Mouse (Mus musculus): ENCODE data around the gene Arvcf. TPM values are rescaled to one million over a fixed set of nuclear protein-coding genes. Genes with fewer than 3 reads are reported as not detected.

Arvcf gene
- total and polyA plus RNA-seq, 2 experiments, result 14.1 to 18.4 TPM

- H3K27me3 ChIP-seq (ENCODE audit: control insufficient read depth, insufficient read depth, low read length), result no peaks in the 10 kb centered on the region
- WGBS, result 7% methylated on average over 28 of the region's 28 CpGs
- H3K9ac ChIP-seq (ENCODE audit: low read depth, low read length), result peak overlapping the region; percentile 76
- TF ChIP-seq CTCF (IDR thresholded peaks at IDR 0.05; ENCODE audit: low read depth, low read length) (no peak), POLR2A (IDR thresholded peaks at IDR 0.05; ENCODE audit: extremely low read depth, insufficient read depth, low read length) (no peak)
- no peaks in the 10 kb centered on the region for H3K79me2 ChIP-seq (ENCODE audit: control insufficient read depth, insufficient read depth, low read length)
- peak overlapping the region; percentile 85 for H3K4me3 ChIP-seq (ENCODE audit: insufficient read depth, low read depth, low read length)
- no peaks in the 10 kb centered on the region for H3K4me1 ChIP-seq (ENCODE audit: control insufficient read depth, insufficient read depth, low read length)
- no peaks in the 10 kb centered on the region for H3K36me3 ChIP-seq (ENCODE audit: control insufficient read depth, insufficient read depth, low read length)
- H3K27ac ChIP-seq (replicated peaks; ENCODE audit: insufficient read depth, low read depth, low read length), result no peak overlapping the region; the same call in 1 of the 2 replicates
- DNase-seq (ENCODE audit: extremely low read depth, low read depth, low spot score), result no peak
Observed at GRCm38 (mm10) chr16:18348601-18349175, 706 bp downstream of the Arvcf start.

GRCm38 (mm10) chr16:18349761-18350325, 1.9 kb downstream of the Arvcf start:
- Histone ChIP-seq H3K9ac (ENCODE audit: low read depth, low read length) (peak overlapping the region; percentile 1; the same call in 1 of the 2 replicates), H3K27ac (replicated peaks; ENCODE audit: insufficient read depth, low read depth, low read length) (no peak overlapping the region), H3K79me2 (ENCODE audit: control insufficient read depth, insufficient read depth, low read length) (no peaks in the 10 kb centered on the region), H3K4me1 (ENCODE audit: control insufficient read depth, insufficient read depth, low read length) (no peaks in the 10 kb centered on the region), H3K27me3 (ENCODE audit: control insufficient read depth, insufficient read depth, low read length) (no peaks in the 10 kb centered on the region), H3K4me3 (ENCODE audit: insufficient read depth, low read depth, low read length) (no peak overlapping the region), H3K36me3 (ENCODE audit: control insufficient read depth, insufficient read depth, low read length) (no peaks in the 10 kb centered on the region)
- WGBS, result 83% methylated on average over 12 of the region's 12 CpGs
- TF ChIP-seq CTCF (IDR thresholded peaks at IDR 0.05; ENCODE audit: low read depth, low read length) (no peak), POLR2A (IDR thresholded peaks at IDR 0.05; ENCODE audit: extremely low read depth, insufficient read depth, low read length) (no peak)
- DNase-seq (ENCODE audit: extremely low read depth, low read depth, low spot score), result no peak

- no peaks in the 10 kb centered on the region for H3K36me3 ChIP-seq (ENCODE audit: control insufficient read depth, insufficient read depth, low read length)
- no peaks in the 10 kb centered on the region for H3K27me3 ChIP-seq (ENCODE audit: control insufficient read depth, insufficient read depth, low read length)
- H3K27ac ChIP-seq (replicated peaks; ENCODE audit: insufficient read depth, low read depth, low read length), result no peak overlapping the region
- H3K4me3 ChIP-seq (ENCODE audit: insufficient read depth, low read depth, low read length), result no peak overlapping the region
- H3K9ac ChIP-seq (ENCODE audit: low read depth, low read length), result no peak overlapping the region
- H3K4me1 ChIP-seq (ENCODE audit: control insufficient read depth, insufficient read depth, low read length), result no peaks in the 10 kb centered on the region
- TF ChIP-seq POLR2A (IDR thresholded peaks at IDR 0.05; ENCODE audit: extremely low read depth, insufficient read depth, low read length) (no peak), CTCF (IDR thresholded peaks at IDR 0.05; ENCODE audit: low read depth, low read length) (peak; percentile 78)
- no peak for DNase-seq (ENCODE audit: extremely low read depth, low read depth, low spot score)
- whole genome bisulfite sequencing, result 59% methylated on average over 5 of the region's 5 CpGs
- no peaks in the 10 kb centered on the region for H3K79me2 ChIP-seq (ENCODE audit: control insufficient read depth, insufficient read depth, low read length)
Observed at GRCm38 (mm10) chr16:18351313-18352055, 3.5 kb downstream of the Arvcf start.

GRCm38 (mm10) chr16:18353106-18353505, 5.1 kb downstream of the Arvcf start:
- Histone ChIP-seq H3K27ac (replicated peaks; ENCODE audit: insufficient read depth, low read depth, low read length) (no peak overlapping the region), H3K4me1 (ENCODE audit: control insufficient read depth, insufficient read depth, low read length) (no peaks in the 10 kb centered on the region), H3K9ac (ENCODE audit: low read depth, low read length) (no peak overlapping the region), H3K36me3 (ENCODE audit: control insufficient read depth, insufficient read depth, low read length) (no peaks in the 10 kb centered on the region), H3K27me3 (ENCODE audit: control insufficient read depth, insufficient read depth, low read length) (no peaks in the 10 kb centered on the region), H3K79me2 (ENCODE audit: control insufficient read depth, insufficient read depth, low read length) (no peaks in the 10 kb centered on the region), H3K4me3 (ENCODE audit: insufficient read depth, low read depth, low read length) (no peak overlapping the region)
- no peak for DNase-seq (ENCODE audit: extremely low read depth, low read depth, low spot score)
- TF ChIP-seq CTCF (IDR thresholded peaks at IDR 0.05; ENCODE audit: low read depth, low read length), result no peak
- no peak for TF ChIP-seq POLR2A (IDR thresholded peaks at IDR 0.05; ENCODE audit: extremely low read depth, insufficient read depth, low read length)
- WGBS, result 88% methylated on average over 1 of the region's 1 CpGs

GRCm38 (mm10) chr16:18356961-18357360, 9.0 kb downstream of the Arvcf start:
- no peaks in the 10 kb centered on the region for H3K4me1 ChIP-seq (ENCODE audit: control insufficient read depth, insufficient read depth, low read length)
- no peak for DNase-seq (ENCODE audit: extremely low read depth, low read depth, low spot score)
- no peaks in the 10 kb centered on the region for H3K27me3 ChIP-seq (ENCODE audit: control insufficient read depth, insufficient read depth, low read length)
- H3K9ac ChIP-seq (ENCODE audit: low read depth, low read length), result no peak overlapping the region
- H3K27ac ChIP-seq (replicated peaks; ENCODE audit: insufficient read depth, low read depth, low read length), result no peak overlapping the region
- no peak overlapping the region for H3K4me3 ChIP-seq (ENCODE audit: insufficient read depth, low read depth, low read length)
- WGBS, result 88% methylated on average over 1 of the region's 1 CpGs
- TF ChIP-seq POLR2A (IDR thresholded peaks at IDR 0.05; ENCODE audit: extremely low read depth, insufficient read depth, low read length) (no peak), CTCF (IDR thresholded peaks at IDR 0.05; ENCODE audit: low read depth, low read length) (no peak)
- no peaks in the 10 kb centered on the region for H3K79me2 ChIP-seq (ENCODE audit: control insufficient read depth, insufficient read depth, low read length)
- H3K36me3 ChIP-seq (ENCODE audit: control insufficient read depth, insufficient read depth, low read length), result no peaks in the 10 kb centered on the region
